Mouse (Mus musculus) heart, adult 9 months (tissue): ENCODE data around the gene Syngr1.
"Not testable (repeated sequence)": the region's sequence is repeated elsewhere in the genome, so short reads cannot be mapped to it uniquely, and the experiment has no call there.

Experiments used
- DNase-seq, 2 experiments: peaks; one replicate each; pipeline ENCODE4 v3.0.0; 2022; ENCODE audit warnings: low spot score in 2 of 2

The Syngr1 gene

DNA sequence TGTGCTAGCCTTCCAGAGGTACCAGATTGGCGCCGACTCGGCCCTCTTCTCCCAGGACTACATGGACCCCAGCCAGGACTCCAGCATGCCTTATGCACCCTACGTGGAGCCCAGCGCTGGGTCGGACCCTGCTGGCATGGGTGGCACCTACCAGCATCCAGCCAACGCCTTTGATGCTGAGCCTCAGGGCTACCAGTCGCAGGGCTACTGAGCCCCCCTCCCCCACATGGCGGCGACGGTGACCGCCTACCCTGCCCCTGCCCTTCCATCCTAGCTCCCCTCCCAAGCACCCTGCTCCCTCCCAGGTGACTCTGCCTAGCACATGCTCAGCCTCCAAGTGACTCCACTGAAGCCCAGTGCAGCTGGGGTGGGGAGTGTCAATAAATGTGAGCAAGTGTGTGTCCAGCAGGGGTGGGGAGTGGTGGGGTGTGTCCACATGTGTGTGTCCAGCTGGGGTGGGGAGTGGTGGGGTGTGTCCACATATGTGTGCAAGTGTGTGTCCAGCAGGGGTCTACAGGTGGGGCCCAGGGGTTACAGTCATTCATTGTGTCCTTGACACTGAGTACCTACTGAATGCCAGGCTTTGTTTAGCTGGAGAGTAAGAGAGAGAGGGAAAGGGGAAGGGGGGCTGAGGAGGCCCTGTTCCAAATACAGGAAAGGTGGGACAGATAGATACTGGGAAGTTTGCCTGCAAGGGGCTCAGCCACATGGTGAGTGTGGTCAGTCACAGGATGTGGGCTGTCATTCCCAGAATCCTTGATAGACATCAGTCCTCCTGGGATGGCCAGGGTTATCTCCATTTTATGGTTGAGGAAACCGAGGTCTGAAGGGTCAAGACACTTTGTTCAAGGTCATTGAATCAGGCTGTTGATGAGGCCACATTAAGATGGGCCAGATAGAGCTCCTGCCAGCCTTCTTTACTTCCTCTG, 25.0 kb downstream of the Syngr1 start:
- DNase-seq, result no peak

DNA sequence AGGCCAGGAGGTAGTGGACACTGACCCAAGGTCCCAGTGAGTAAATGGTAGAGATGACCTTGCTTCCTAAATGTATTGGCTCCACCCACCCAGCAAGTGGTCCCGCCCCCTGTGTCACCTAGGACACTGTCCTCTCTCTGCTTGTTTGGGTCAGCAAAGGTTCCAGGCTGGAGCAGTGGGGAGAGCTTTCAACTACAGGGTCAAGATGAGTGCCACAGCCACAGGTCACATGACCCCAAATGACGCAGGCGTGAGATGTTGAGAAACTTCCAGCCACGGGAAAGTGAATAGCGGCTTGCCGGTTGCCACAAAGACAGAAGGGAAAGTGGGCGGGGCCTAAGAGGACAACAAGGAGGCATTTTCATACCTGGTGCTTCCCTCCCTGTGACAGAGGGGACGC, 26.0 kb downstream of the Syngr1 start:
- DNase-seq, result no peak

DNA sequence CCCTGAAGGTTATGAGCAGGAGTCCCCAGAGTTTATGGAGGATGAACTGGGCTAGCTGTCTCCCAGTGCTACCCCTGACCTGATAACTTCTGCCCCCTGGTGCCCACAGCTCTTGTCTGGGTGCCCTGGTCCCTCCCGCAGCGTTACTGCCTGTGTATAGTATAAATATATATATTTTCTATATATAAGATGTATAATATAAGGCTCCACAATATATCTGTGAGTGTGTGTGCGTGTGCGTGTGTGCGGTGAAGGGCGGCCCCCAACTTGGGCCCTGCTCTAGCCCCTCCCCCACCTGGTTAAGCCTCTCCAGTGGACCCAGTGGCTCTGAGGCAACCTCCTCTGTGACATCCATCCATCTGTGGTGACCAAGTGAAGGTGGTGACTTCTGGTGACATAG, 27.9 kb downstream of the Syngr1 start:
- DNase-seq, result no peak

DNA sequence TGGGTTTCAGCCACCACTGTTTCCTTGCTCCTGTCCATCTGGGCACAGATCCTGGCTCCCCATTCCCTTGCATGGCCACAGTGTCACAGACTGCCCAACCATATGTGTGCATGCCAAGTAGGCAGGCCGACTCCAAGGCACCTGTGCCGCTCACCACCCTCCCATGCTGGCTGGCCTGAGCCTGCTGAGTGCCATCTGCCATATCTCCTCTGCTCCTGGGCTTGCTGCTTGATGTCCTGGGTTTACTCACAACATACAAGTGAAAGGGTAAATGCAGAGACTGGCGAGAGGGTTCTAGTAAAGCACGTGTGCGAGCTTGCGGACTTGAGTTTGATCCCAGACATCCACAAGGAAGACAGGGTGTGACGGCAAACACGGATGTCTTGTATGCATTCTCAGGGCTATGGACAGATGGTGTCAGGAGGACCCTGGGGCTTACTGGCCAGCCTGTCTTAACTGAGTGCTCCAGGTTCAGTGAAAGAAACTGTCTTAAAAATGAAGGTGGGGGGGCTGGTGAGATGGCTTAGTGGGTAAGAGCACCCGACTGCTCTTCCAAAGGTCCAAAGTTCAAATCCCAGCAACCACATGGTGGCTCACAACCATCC, 30.7 kb downstream of the Syngr1 start:
- no peak for DNase-seq

DNA sequence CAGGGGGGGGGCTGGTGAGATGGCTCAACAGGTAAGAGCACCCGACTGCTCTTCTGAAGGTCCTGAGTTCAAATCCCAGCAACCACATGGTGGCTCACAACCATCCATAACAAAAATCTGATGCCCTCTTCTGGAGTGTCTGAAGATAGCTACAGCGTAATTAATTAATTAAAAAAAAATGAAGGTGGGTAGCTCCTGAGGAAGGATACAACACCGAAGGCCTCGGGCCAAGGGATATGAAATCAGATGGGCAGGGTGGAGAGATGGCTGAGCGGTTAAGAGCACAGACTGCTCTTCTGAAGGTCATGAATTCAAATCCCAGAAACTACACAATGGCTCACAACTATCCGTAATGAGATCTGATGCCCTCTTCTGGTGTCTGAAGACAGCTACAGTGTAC, 31.3 kb downstream of the Syngr1 start:
- not testable (repeated sequence) for DNase-seq

GRCm38 (mm10) chr15:80124651-80125050, 33.5 kb downstream of the Syngr1 start:
- DNase-seq, result no peak

DNA sequence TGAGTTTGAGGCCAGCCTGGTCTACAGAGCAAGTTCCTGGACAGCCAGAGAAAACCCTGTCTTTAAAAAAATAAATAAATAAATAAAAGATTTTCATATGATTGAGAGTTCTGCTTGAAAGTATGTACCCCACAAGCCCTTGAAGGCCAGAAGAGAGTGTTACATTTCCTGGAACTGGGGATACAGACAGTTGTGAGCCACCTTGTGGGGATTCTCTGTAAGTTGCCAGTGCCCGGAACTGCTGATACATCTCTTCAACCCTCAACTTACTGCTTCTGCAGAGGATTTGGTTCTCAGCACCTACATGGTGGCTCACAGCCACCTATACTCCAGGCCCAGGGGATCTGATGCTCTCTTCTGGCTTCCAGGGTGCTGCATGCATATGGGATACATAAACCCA, 36.1 kb downstream of the Syngr1 start:
- no peak for DNase-seq

- DNase-seq, result no peak
These were observed 38.8 kb downstream of the Syngr1 start for GRCm38 (mm10) chr15:80129982-80130381.

DNA sequence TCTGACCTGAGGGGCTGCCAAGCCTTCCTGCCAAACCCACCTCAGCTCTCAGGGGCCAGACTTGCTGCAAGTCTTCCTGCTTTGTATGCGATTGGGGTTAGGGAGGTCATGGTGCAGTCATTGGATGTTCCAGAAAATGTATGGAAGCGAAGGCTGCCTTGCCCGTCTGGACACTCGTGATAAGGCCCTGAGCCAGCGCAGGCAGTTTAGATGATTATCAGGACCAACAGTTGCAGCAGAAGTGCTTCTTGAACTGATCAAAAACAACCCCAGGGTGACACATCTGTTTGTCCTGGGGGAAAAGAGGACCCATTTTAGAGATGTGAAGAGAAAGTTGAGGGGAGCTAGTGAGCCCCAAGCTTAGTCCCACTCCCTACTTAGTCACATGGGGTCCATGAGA, 39.6 kb downstream of the Syngr1 start:
- DNase-seq, result no peak

DNA sequence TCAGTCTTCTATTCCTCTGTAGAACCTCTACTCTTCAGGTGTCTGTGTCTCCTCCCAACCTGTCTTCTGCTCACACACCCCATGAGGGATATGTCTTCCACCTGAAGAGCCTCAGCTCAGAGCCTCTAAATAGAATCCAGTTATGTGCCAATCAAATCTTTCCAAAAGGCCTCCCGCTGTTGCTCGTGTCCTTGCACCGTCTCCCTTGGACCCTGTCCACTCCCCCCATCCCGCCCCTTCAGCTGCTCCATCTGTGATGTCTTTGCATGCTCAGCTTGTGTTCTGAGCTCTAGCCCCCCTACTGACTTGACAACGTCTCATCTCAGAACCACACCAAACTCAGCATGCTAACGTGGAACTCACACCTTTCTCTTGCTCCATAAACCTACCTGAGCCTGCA, 40.3 kb downstream of the Syngr1 start:
- no peak for DNase-seq

- no peak for DNase-seq
These were observed 41.3 kb downstream of the Syngr1 start for GRCm38 (mm10) chr15:80132452-80132851.

- DNase-seq, result peak; percentile 92 to 93
These were observed 42.0 kb downstream of the Syngr1 start, which contains the start of gene Tab1 for GRCm38 (mm10) chr15:80132993-80133586. Tab1 (plus strand) TSS chr15:80133127.

GRCm38 (mm10) chr15:80133682-80134449, 42.7 kb downstream of the Syngr1 start:
- peak; percentile 35 to 36 for DNase-seq

DNA sequence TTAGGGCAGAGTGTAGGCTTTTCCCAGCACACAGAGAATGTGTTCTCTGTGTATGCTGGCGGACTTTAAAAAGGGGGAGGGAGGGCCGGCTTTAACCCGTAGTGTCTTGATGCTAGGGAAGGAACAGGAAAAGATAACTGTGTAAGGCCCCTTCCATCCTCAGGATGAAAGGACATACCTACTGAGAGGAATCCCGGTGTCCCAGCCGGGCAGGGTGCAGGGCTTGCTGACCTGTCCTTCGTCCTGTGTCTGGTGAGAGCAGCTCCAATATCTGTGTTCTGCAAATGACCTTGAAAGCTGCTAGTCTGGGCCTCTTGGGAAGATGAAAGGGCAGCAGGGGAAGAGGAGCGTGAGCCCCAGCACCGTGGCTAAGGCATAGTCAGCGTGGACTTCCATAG, 43.3 kb downstream of the Syngr1 start:
- DNase-seq, result peak; percentile 31 to 32

DNA sequence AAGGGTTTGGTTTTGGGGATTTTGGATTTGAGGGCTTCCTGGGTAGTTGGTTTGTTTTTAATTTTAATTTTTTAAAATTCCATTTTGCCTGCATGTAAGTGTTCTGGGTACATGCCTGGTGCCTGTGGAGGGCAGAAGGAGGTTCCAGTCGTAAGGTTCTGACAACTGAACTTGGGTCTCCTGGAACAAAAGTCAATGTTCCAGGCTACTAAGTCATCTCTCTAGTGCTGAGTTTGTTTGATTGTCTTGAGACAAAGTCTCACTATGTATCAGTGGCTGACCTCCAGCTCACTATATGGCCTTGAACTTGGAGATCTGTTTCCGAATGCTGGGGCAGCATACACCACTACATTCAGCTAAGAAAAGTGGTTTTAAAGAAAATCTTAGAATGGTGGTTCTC, 44.4 kb downstream of the Syngr1 start:
- DNase-seq, result no peak

GRCm38 (mm10) chr15:80136645-80137044, 45.5 kb downstream of the Syngr1 start:
- no peak for DNase-seq

- no peak for DNase-seq
These were observed 47.0 kb downstream of the Syngr1 start for GRCm38 (mm10) chr15:80137945-80138791.

GRCm38 (mm10) chr15:80140302-80140701, 49.2 kb downstream of the Syngr1 start:
- DNase-seq, result no peak

GRCm38 (mm10) chr15:80140878-80141277, 49.7 kb downstream of the Syngr1 start:
- no peak for DNase-seq

DNA sequence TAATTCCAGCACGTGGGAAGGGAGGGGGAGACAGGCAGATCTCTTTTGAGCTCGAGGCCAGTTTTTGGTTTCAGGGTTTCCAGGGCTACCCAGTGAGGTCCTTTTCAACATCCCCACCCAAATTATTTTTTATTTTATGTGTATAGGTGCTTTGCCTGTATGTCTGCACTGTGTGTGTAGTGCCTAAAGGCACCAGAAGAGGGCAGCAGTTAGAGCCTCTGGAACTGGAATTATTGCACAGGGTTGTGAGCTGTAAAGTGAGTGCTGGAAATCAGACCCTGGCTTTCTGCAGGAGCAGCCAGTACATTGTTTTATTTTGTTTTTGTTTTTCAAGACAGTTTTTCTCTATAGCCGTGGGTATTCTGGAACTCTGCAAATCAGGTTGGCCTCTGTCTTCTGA, 51.0 kb downstream of the Syngr1 start:
- no peak for DNase-seq

DNA sequence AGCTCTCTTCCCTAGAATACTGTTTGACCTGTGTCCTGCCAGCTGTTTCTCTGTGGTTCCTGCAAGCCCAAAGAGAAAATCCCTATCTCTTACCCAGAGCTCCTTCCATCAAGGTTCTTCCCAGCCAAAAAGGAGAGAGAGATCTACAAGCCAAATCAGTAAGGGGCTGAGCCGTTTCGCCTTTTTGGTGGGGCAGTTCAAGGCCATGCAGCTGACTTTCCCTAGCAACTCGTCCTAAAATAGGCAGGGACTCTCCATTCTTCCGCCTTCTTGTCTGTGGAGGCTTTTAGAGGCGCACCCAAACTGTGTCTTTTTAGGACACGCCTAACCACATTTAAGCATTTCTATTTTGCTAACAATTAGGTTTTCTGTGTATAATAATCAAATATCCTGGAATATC, 52.6 kb downstream of the Syngr1 start:
- DNase-seq, result no peak
